Mouse (Mus musculus) stomach, postnatal 0 days (tissue): ENCODE data around the gene Nell1.

Source experiments
- CTCF ChIP-seq: IDR thresholded peaks from 2 replicates; pipeline ENCODE4 v1.5.1; 2016; ENCODE audit warnings: antibody characterized with exemption, low read depth, mild to moderate bottlenecking, moderate library complexity
- EP300 ChIP-seq: optimal IDR thresholded peaks from 2 replicates; pipeline ENCODE3; 2016; ENCODE audit warnings: antibody characterized with exemption

DNA sequence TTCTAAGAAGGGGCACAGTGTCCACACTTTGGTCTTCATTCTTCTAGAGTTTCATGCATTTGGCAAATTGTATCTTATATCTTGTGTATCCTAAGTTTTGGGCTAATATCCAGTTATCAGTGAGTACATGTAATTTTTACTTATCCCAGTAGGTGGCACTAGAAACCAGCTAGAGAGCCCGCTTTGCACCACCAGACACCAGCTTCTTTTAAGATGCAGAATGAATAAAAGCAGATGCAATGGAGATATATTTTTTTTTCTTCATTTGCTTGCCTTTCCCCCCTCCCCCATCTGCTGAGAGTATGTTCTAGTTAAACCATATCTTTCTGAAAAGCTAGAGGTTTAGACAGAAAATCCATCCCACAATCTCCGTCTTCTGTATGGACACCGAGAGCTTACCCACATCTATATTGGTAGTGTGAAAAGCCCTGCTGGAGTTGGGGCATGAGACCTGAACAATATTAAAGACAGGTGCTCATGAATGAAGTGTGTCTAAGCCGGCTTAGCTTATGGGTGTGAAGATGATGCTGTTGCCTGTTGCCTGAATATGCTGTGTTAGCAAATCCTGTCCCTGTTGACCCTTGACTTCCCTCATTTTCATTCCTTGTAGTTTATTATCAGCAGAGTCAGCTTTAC is 21.0 kb upstream of the Nell1 start:
- no peak for TF ChIP-seq EP300
- TF ChIP-seq CTCF = peak; percentile 80
